Mouse (Mus musculus): Measurements from ENCODE around the gene Fam78a. TPM values are rescaled to one million over a fixed set of nuclear protein-coding genes. Genes with fewer than 3 reads are reported as not detected.
A peak's percentile ranks its signal among the peaks of the same experiment; 100 is the strongest.

Gene Fam78a
- polyA plus RNA-seq, 1 experiment from 2014 or later: 0.46 TPM

DNA sequence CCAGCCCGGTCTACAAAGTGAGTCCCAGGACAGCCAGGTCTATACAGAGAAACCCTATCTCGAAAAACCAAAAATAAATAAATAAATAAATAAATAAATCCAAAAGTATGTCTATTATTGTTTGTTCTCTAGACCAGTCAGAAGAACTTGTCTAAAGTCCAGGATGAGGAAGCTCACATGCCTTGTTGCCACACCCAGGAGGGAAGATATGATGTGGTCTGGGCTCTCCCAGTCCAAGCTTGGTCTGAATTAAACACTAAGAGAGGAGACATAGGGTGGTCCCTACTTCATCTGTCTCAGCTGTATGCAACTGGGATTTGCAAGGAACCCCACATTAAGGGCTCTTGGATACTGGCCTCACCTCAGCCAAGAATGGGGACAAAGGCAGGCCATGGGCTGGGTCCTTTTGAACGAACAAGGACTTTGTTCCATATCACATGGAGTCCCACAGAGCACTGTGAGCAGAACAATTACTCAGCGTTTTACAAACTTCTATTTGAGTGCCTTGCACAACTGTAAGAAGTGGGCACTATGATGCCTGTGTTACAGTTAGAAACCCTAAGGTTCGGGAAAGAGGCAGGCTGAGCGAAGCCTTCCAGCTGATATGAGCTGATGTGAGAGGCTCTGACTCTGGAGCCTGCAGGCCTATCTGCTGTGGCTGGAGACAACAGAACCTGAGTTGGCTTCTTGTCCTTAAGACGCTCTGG lies 9.5 kb upstream of the Fam78a start:
- Histone ChIP-seq H3K27me3 (ENCODE audit: control insufficient read depth, insufficient read depth, low read length) (0 out of 2 replicates have a peak, but pooled peaks cover 1% of the 10 kb centered on the region), H3K4me1 (replicated peaks; ENCODE audit: control insufficient read depth, insufficient read depth) (no peaks in the 10 kb centered on the region), H3K36me3 (ENCODE audit: control insufficient read depth, insufficient read depth, low read length) (no peaks in the 10 kb centered on the region), H3K9ac (ENCODE audit: low read length) (no peak overlapping the region), H3K4me2 (replicated peaks; ENCODE audit: low read depth) (no peak overlapping the region), H3K9me3 (ENCODE audit: control insufficient read depth, low read length) (no peaks in the 10 kb centered on the region), H3K4me3 (ENCODE audit: low read depth, low read length) (no peak overlapping the region), H3K27ac (replicated peaks) (no peak overlapping the region)
- WGBS: 77% methylated on average over 7 of the region's 7 CpGs
- ATAC-seq (ENCODE audit: low FRiP score, low TSS enrichment): peak; percentile 66
- DNase-seq (ENCODE audit: low spot score): peak; percentile 45
- no peak for TF ChIP-seq CTCF (IDR thresholded peaks at IDR 0.05; ENCODE audit: low read depth)
- TF ChIP-seq EP300 (optimal IDR thresholded peaks at IDR 0.05): no peak

DNA sequence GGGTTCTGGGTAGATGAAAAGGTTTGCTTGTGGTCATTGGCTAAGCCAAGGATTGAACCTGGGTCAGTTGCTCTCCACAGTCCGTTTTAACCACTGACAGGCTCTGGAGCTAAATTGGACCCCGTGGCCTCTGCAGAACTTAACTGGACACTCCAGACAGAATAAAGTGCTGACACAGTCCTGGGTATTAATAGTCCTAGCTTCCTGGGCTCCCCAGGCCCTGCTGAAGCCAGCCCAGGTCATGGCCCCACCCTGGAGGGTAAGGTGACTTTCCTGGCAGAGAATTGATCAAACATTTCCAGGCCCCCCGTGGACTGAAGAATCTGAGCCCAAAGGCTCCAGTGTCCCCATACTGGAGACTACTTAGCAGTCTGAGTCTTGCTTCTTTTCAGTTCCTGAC lies 7.3 kb upstream of the Fam78a start:
- Histone ChIP-seq H3K36me3 (ENCODE audit: control insufficient read depth, insufficient read depth, low read length) (no peaks in the 10 kb centered on the region), H3K4me3 (ENCODE audit: low read depth, low read length) (no peak overlapping the region), H3K27me3 (ENCODE audit: control insufficient read depth, insufficient read depth, low read length) (0 out of 2 replicates have a peak, but pooled peaks cover 3% of the 10 kb centered on the region), H3K9me3 (ENCODE audit: control insufficient read depth, low read length) (no peaks in the 10 kb centered on the region), H3K4me2 (replicated peaks; ENCODE audit: low read depth) (no peak overlapping the region), H3K4me1 (replicated peaks; ENCODE audit: control insufficient read depth, insufficient read depth) (no peaks in the 10 kb centered on the region), H3K27ac (replicated peaks) (no peak overlapping the region), H3K9ac (ENCODE audit: low read length) (no peak overlapping the region)
- no peak for ATAC-seq (ENCODE audit: low FRiP score, low TSS enrichment)
- DNase-seq (ENCODE audit: low spot score): no peak
- no peak for TF ChIP-seq CTCF (IDR thresholded peaks at IDR 0.05; ENCODE audit: low read depth)
- no peak for TF ChIP-seq EP300 (optimal IDR thresholded peaks at IDR 0.05)
- 61% methylated on average over 3 of the region's 3 CpGs for WGBS

DNA sequence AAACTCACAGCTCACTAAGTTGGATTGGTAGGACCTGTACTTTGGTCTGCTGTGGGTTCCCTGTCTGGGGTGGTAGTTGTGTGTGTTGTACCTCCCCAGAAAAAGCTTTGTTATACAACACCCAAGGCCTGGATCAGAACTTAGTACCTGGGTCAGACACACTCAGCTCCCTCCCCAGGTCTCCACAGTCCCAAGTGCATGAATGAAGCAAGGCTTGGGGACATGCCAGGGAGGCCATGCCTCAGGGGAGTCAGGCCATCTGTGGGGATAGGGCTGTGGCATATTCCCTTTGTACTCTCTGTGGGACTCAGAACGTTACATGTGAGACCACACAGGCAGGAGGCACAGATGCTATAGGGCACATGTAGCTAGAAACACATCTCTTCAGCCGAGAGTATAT lies 5.5 kb upstream of the Fam78a start:
- ATAC-seq (ENCODE audit: low FRiP score, low TSS enrichment): no peak
- H3K4me3 ChIP-seq (ENCODE audit: low read depth, low read length): no peak overlapping the region
- H3K4me2 ChIP-seq (replicated peaks; ENCODE audit: low read depth): no peak overlapping the region
- TF ChIP-seq CTCF (IDR thresholded peaks at IDR 0.05; ENCODE audit: low read depth) (no peak), EP300 (optimal IDR thresholded peaks at IDR 0.05) (no peak)
- no peaks in the 10 kb centered on the region for H3K9me3 ChIP-seq (ENCODE audit: control insufficient read depth, low read length)
- no peaks in the 10 kb centered on the region for H3K4me1 ChIP-seq (replicated peaks; ENCODE audit: control insufficient read depth, insufficient read depth)
- DNase-seq (ENCODE audit: low spot score): no peak
- 80% methylated on average over 2 of the region's 2 CpGs for WGBS
- 0 out of 2 replicates have a peak, but pooled peaks cover 3% of the 10 kb centered on the region for H3K27me3 ChIP-seq (ENCODE audit: control insufficient read depth, insufficient read depth, low read length)
- no peaks in the 10 kb centered on the region for H3K36me3 ChIP-seq (ENCODE audit: control insufficient read depth, insufficient read depth, low read length)
- H3K9ac ChIP-seq (ENCODE audit: low read length): no peak overlapping the region
- no peak overlapping the region for H3K27ac ChIP-seq (replicated peaks)

DNA sequence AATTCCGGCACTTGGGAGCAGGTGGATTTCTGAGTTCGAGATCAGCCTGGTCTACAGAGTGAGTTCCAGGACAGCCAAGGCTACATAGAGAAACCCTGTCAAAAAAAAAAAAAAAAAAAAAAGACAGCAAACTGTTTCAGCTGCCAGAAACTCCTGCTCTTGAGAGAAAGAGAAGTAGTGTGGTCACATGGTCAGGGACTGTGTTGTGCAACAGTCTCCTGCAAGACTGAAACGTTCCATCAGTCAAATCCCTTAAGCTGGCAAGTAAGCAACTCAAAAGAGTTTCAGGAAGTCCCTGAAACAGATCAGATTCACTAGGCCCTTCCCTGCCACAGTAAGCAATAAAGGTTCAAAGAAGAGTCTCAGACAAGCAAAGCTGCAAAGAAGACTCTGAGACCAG lies 4.9 kb upstream of the Fam78a start:
- no peak for ATAC-seq (ENCODE audit: low FRiP score, low TSS enrichment)
- H3K9ac ChIP-seq (ENCODE audit: low read length): no peak overlapping the region
- no peaks in the 10 kb centered on the region for H3K36me3 ChIP-seq (ENCODE audit: control insufficient read depth, insufficient read depth, low read length)
- H3K4me1 ChIP-seq (replicated peaks; ENCODE audit: control insufficient read depth, insufficient read depth): no peaks in the 10 kb centered on the region
- DNase-seq (ENCODE audit: low spot score): no peak
- TF ChIP-seq EP300 (optimal IDR thresholded peaks at IDR 0.05) (no peak), CTCF (IDR thresholded peaks at IDR 0.05; ENCODE audit: low read depth) (no peak)
- no peak overlapping the region for H3K27ac ChIP-seq (replicated peaks)
- H3K4me2 ChIP-seq (replicated peaks; ENCODE audit: low read depth): no peak overlapping the region
- H3K9me3 ChIP-seq (ENCODE audit: control insufficient read depth, low read length): no peaks in the 10 kb centered on the region
- peaks cover 3% of the 10 kb centered on the region; the same call in 1 of the 2 replicates for H3K27me3 ChIP-seq (ENCODE audit: control insufficient read depth, insufficient read depth, low read length)
- no peak overlapping the region for H3K4me3 ChIP-seq (ENCODE audit: low read depth, low read length)
- WGBS: 63% methylated on average over 3 of the region's 3 CpGs

DNA sequence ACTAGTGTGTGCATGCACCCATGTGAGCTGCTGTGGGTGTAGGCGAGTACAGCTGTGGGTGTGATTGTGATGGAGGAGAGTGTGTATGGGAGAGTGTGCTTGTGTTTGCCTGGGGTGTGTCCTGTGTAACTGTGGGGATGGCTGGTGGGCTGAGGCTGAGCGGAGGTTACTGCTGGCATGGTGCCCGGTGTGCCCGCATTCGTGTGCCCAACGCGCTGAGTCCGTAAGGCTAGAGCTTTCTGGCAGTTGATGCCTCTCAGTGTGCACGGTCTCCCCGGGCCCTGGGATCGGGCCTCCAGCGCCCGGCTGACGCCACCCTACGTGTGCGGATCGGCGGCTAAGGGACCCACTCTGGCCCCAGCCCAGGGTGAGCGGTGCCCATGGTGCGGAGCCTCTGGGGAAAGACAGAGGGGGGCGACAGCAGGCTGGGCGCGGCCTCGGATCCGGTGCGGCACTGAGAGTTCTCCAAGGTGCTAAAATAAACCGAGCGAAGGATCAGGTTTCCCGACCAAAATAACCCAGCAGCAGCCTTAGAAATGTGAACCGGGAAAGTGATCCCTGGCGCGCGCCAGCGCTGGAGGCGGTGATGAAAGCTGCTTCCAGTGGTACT lies 3.8 kb upstream of the Fam78a start:
- no peak for TF ChIP-seq EP300 (optimal IDR thresholded peaks at IDR 0.05)
- TF ChIP-seq CTCF (IDR thresholded peaks at IDR 0.05; ENCODE audit: low read depth): no peak
- Histone ChIP-seq H3K4me2 (replicated peaks; ENCODE audit: low read depth) (peak overlapping the region; percentile 41; the same call in 1 of the 2 replicates), H3K4me3 (ENCODE audit: low read depth, low read length) (peak overlapping the region; percentile 8; the same call in 1 of the 2 replicates), H3K36me3 (ENCODE audit: control insufficient read depth, insufficient read depth, low read length) (no peaks in the 10 kb centered on the region), H3K4me1 (replicated peaks; ENCODE audit: control insufficient read depth, insufficient read depth) (peaks cover 2% of the 10 kb centered on the region; the same call in 1 of the 2 replicates), H3K9ac (ENCODE audit: low read length) (no peak overlapping the region), H3K9me3 (ENCODE audit: control insufficient read depth, low read length) (no peaks in the 10 kb centered on the region), H3K27me3 (ENCODE audit: control insufficient read depth, insufficient read depth, low read length) (peaks cover 3% of the 10 kb centered on the region; the same call in 1 of the 2 replicates), H3K27ac (replicated peaks) (no peak overlapping the region)
- DNase-seq (ENCODE audit: low spot score) (peak; percentile 25), ATAC-seq (ENCODE audit: low FRiP score, low TSS enrichment) (0 out of 2 replicates have a peak, but pooled peaks have one; percentile 28)
- WGBS: 6% methylated on average over 35 of the region's 35 CpGs

DNA sequence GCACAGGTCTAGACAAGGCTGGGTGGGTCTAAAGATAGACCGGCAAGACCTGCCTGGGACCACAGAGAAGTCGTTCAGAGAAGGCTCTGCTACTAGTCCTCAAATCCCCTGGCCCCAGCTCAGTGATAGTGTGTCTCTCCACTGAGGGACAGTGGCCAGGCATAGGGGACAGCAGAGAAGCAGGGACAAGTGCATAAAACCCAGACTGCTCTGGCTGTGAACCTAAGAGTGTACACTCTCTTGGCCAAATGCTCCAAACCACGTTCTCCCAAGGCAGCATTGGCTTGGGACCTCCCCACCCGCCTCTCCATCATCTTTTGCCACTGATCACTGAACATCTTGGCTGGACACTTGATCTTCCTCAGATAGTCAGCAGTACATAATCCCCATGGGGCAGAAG lies 2.9 kb upstream of the Fam78a start:
- H3K27ac ChIP-seq (replicated peaks): no peak overlapping the region
- TF ChIP-seq CTCF (IDR thresholded peaks at IDR 0.05; ENCODE audit: low read depth): no peak
- TF ChIP-seq EP300 (optimal IDR thresholded peaks at IDR 0.05): no peak
- no peak overlapping the region for H3K4me2 ChIP-seq (replicated peaks; ENCODE audit: low read depth)
- H3K4me1 ChIP-seq (replicated peaks; ENCODE audit: control insufficient read depth, insufficient read depth): peaks cover 2% of the 10 kb centered on the region; the same call in 1 of the 2 replicates
- no peak overlapping the region for H3K4me3 ChIP-seq (ENCODE audit: low read depth, low read length)
- no peak overlapping the region for H3K9ac ChIP-seq (ENCODE audit: low read length)
- peaks cover 5% of the 10 kb centered on the region; the same call in 1 of the 2 replicates for H3K27me3 ChIP-seq (ENCODE audit: control insufficient read depth, insufficient read depth, low read length)
- no peaks in the 10 kb centered on the region for H3K9me3 ChIP-seq (ENCODE audit: control insufficient read depth, low read length)
- ATAC-seq (ENCODE audit: low FRiP score, low TSS enrichment) (no peak), DNase-seq (ENCODE audit: low spot score) (no peak)
- no peaks in the 10 kb centered on the region for H3K36me3 ChIP-seq (ENCODE audit: control insufficient read depth, insufficient read depth, low read length)
- 67% methylated on average over 4 of the region's 4 CpGs for WGBS
